Mouse (Mus musculus) heart, embryonic 11.5 days (tissue): ENCODE results near the gene Nprl3. TPM values are rescaled to one million over a fixed set of nuclear protein-coding genes. Genes with fewer than 3 reads are reported as not detected.

Experiments
- ATAC-seq: fragments of 200-750 bp; cut with Nextera tagmentation; replicated peaks from 2 replicates; pipeline ENCODE4 v1.8.0; 2017; ENCODE audit warnings: moderate library complexity; ENCODE audit not compliant: insufficient number of reproducible peaks, low FRiP score, low TSS enrichment
- H3K27ac ChIP-seq: fragments of 300-500 bp; sonication (generic); 2 replicates; pipeline ENCODE4 v1.5.1; 2014; ENCODE audit warnings: mild to moderate bottlenecking, low read depth, low read length
- H3K27me3 ChIP-seq: fragments of 300-500 bp; sonication (generic); 2 replicates; pipeline ENCODE4 v1.6.1; 2014; ENCODE audit warnings: mild to moderate bottlenecking, low read length, mixed read lengths; ENCODE audit not compliant: control insufficient read depth, insufficient read depth
- H3K36me3 ChIP-seq: fragments of 300-500 bp; sonication (generic); 2 replicates; pipeline ENCODE4 v1.6.1; 2014; ENCODE audit warnings: mild to moderate bottlenecking, low read length, moderate library complexity, mixed read lengths; ENCODE audit not compliant: control insufficient read depth, insufficient read depth
- H3K4me1 ChIP-seq: fragments of 300-500 bp; sonication (generic); 2 replicates; pipeline ENCODE4 v1.6.1; 2014; ENCODE audit warnings: low read length; ENCODE audit not compliant: control insufficient read depth, insufficient read depth
- H3K4me2 ChIP-seq: fragments of 300-500 bp; sonication (generic); 2 replicates; pipeline ENCODE4 v1.6.1; 2014; ENCODE audit warnings: mild to moderate bottlenecking, moderate library complexity
- H3K4me3 ChIP-seq: fragments of 300-500 bp; sonication (generic); 2 replicates; pipeline ENCODE4 v1.5.1; 2014; ENCODE audit warnings: low read depth, low read length
- H3K9ac ChIP-seq: fragments of 300-500 bp; sonication (generic); 2 replicates; pipeline ENCODE4 v1.6.1; 2014; ENCODE audit warnings: mild to moderate bottlenecking, low read depth, low read length, moderate library complexity
- H3K9me3 ChIP-seq: fragments of 300-500 bp; sonication (generic); replicated peaks from 2 replicates; pipeline ENCODE4 v1.6.1; 2016; ENCODE audit warnings: low read length; ENCODE audit not compliant: control insufficient read depth
- WGBS: fragments of 180-500 bp; shearing (Covaris S2); extraction: QIAGEN DNeasy Blood & Tissue Kit; methylation state at CpG from one replicate; pipeline ENCODE4 v1.1.7; 2014; ENCODE audit not compliant: insufficient replicate concordance; 5-methylcytosine and 5-hydroxymethylcytosine counted together
- polyA plus RNA-seq: library from polyadenylated mRNA; unstranded; fragments of >200 nt; fragmentation: Nextera tagmentation; extraction: Ambion mirVana; gene quantifications from 2 replicates; pipeline ENCODE4 v1.2.1, GENCODE M21; 2014

The Nprl3 gene
- polyA plus RNA-seq, 1 experiment from 2014 or later = 34.6 TPM

- Histone ChIP-seq H3K27me3 (no peaks in the 10 kb centered on the region), H3K4me1 (peaks cover 10% of the 10 kb centered on the region), H3K27ac (peak overlapping the region; percentile 93), H3K9me3 (no peaks in the 10 kb centered on the region), H3K4me2 (no peak overlapping the region), H3K9ac (no peak overlapping the region), H3K36me3 (peaks cover 16% of the 10 kb centered on the region), H3K4me3 (no peak overlapping the region)
- ATAC-seq = peak; percentile 91
- 82% methylated on average over 6 of the region's 6 CpGs for WGBS
These were observed 21.9 kb downstream of the Nprl3 start for GRCm38 (mm10) chr11:32245614-32246013.

GRCm38 (mm10) chr11:32244617-32245016 lies 22.9 kb downstream of the Nprl3 start:
- H3K27me3 ChIP-seq = no peaks in the 10 kb centered on the region
- no peak overlapping the region for H3K4me3 ChIP-seq
- H3K9me3 ChIP-seq = no peaks in the 10 kb centered on the region
- no peak for ATAC-seq
- peaks cover 15% of the 10 kb centered on the region for H3K36me3 ChIP-seq
- no peak overlapping the region for H3K4me2 ChIP-seq
- peak overlapping the region; percentile 93 for H3K27ac ChIP-seq
- peak overlapping the region; percentile 56; the same call in 1 of the 2 replicates for H3K9ac ChIP-seq
- WGBS = 88% methylated on average over 1 of the region's 1 CpGs
- peaks cover 10% of the 10 kb centered on the region for H3K4me1 ChIP-seq

GRCm38 (mm10) chr11:32244064-32244463 lies 23.4 kb downstream of the Nprl3 start:
- no peak overlapping the region for H3K4me3 ChIP-seq
- peaks cover 13% of the 10 kb centered on the region for H3K36me3 ChIP-seq
- no peak for ATAC-seq
- H3K27me3 ChIP-seq = no peaks in the 10 kb centered on the region
- H3K4me1 ChIP-seq = peaks cover 10% of the 10 kb centered on the region
- H3K9ac ChIP-seq = no peak overlapping the region
- H3K9me3 ChIP-seq = no peaks in the 10 kb centered on the region
- peak overlapping the region; percentile 93; the same call in 1 of the 2 replicates for H3K27ac ChIP-seq
- 72% methylated on average over 3 of the region's 3 CpGs for WGBS
- no peak overlapping the region for H3K4me2 ChIP-seq

- whole genome bisulfite sequencing = 59% methylated on average over 7 of the region's 7 CpGs
- no peak for ATAC-seq
- H3K9ac ChIP-seq = peak overlapping the region; percentile 36; the same call in 1 of the 2 replicates
These were observed 24.1 kb downstream of the Nprl3 start for GRCm38 (mm10) chr11:32243205-32243955.

GRCm38 (mm10) chr11:32242209-32242608 lies 25.3 kb downstream of the Nprl3 start:
- no peak overlapping the region for H3K9ac ChIP-seq
- peaks cover 11% of the 10 kb centered on the region for H3K36me3 ChIP-seq
- peaks cover 10% of the 10 kb centered on the region for H3K4me1 ChIP-seq
- H3K4me2 ChIP-seq = no peak overlapping the region
- no peak overlapping the region for H3K4me3 ChIP-seq
- no peaks in the 10 kb centered on the region for H3K9me3 ChIP-seq
- no peaks in the 10 kb centered on the region for H3K27me3 ChIP-seq
- H3K27ac ChIP-seq = peak overlapping the region; percentile 93; the same call in 1 of the 2 replicates
- 84% methylated on average over 3 of the region's 3 CpGs for WGBS
- ATAC-seq = no peak

More at GRCm38 (mm10) chr11:32243205-32243955, 24.1 kb downstream of the Nprl3 start:
- H3K27me3 ChIP-seq = no peaks in the 10 kb centered on the region
- H3K4me1 ChIP-seq = peaks cover 10% of the 10 kb centered on the region
- no peaks in the 10 kb centered on the region for H3K9me3 ChIP-seq
- H3K4me2 ChIP-seq = no peak overlapping the region
- H3K27ac ChIP-seq = peak overlapping the region; percentile 93
- peaks cover 13% of the 10 kb centered on the region for H3K36me3 ChIP-seq
- H3K4me3 ChIP-seq = no peak overlapping the region

- Histone ChIP-seq H3K4me1 (peaks cover 10% of the 10 kb centered on the region), H3K9ac (no peak overlapping the region), H3K27me3 (no peaks in the 10 kb centered on the region), H3K36me3 (peaks cover 13% of the 10 kb centered on the region), H3K4me2 (no peak overlapping the region), H3K4me3 (no peak overlapping the region), H3K27ac (no peak overlapping the region), H3K9me3 (no peaks in the 10 kb centered on the region)
- no peak for ATAC-seq
These were observed 26.1 kb downstream of the Nprl3 start for GRCm38 (mm10) chr11:32241391-32241790.

- Histone ChIP-seq H3K9me3 (no peaks in the 10 kb centered on the region), H3K27ac (no peak overlapping the region), H3K4me3 (no peak overlapping the region), H3K27me3 (no peaks in the 10 kb centered on the region), H3K9ac (no peak overlapping the region), H3K4me2 (no peak overlapping the region), H3K4me1 (peaks cover 9% of the 10 kb centered on the region; the same call in 1 of the 2 replicates), H3K36me3 (peaks cover 14% of the 10 kb centered on the region)
- WGBS = 67% methylated on average over 5 of the region's 5 CpGs
- 0 out of 2 replicates have a peak, but pooled peaks have one; percentile 40 for ATAC-seq
These were observed 29.2 kb downstream of the Nprl3 start for GRCm38 (mm10) chr11:32238093-32238860.

GRCm38 (mm10) chr11:32237411-32237795 lies 30.1 kb downstream of the Nprl3 start:
- Histone ChIP-seq H3K27ac (no peak overlapping the region), H3K36me3 (peaks cover 16% of the 10 kb centered on the region), H3K4me1 (peaks cover 6% of the 10 kb centered on the region; the same call in 1 of the 2 replicates), H3K4me2 (no peak overlapping the region), H3K4me3 (no peak overlapping the region), H3K9me3 (no peaks in the 10 kb centered on the region), H3K9ac (no peak overlapping the region), H3K27me3 (no peaks in the 10 kb centered on the region)
- ATAC-seq = no peak
- 86% methylated on average over 3 of the region's 3 CpGs for WGBS
